Mouse (Mus musculus) thymus, postnatal 4 days (tissue): Measurements from ENCODE around the gene Ssr2.

ENCODE experiments used
- DNase-seq: peaks from one replicate; pipeline ENCODE4 v3.0.0; 2021

The Ssr2 gene

DNA sequence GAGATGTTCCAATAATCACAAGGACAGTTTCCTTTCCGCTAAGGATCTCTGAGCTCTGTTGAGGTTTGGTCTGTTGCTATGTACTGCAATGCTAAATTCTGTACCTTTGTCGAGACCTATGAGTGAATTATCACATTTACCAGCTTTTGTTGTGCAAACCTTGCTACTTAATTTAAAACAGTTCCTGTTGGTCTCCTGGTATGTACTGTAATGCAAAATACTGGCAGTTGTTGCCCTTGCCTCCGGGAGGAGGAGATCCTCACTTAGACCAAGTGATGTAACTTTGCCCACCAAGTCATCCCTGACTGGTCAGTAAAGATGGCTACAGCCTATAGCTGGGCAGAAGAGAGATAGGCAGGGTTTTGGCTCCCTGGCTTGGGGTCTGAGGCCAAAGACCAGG lies at the start of gene Ssr2:
Gene Ssr2 (plus strand): TSS at position 337 of the 400 bp plus-strand sequence.
- DNase-seq: no peak

DNA sequence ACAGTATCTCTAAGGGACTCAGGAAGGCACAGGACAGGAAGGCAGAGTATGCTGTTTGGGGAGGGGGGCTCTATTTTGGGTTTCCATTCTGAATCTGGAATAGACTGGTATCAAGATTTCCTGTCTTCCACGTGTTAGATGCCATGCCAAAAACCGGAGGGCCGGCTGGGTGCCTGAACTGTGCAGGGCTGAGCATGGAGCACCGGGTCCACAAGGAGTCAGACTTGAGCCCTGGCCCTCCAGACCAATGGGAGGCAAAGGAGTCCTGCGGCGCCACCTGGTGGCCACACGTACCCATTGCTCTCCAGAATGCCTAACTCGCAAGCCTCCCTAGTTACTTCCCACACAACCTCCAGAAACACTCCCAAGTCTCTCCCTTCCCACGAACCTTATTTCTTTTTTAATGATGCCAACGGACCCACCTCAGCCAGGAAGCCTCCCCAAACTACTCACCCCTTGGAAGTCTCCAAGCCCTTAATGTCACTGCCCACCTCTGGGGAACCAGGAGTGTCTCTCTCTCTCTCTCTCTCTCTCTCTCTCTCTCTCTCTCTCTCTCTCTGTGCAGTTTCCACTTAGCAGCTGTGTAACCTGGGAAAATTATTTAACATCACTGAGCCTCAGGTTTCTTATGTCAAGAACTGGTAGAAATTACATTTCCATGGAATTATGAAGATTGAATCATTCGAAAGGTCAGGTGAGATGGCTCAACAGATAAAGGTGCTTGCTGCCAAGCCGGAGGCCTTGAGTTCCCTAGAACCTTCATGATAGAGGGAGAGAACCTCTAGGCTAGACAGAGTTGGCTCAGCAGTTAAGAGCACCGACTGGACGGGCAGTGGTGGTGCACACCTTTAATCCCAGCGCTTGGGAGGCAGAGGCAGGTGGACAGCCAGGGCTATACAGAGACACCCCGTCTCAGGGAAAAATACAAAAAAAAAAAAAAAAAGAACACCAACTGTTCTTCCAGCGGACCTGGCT lies 49.2 kb upstream of the Ssr2 start:
- peak; percentile 88 for DNase-seq

DNA sequence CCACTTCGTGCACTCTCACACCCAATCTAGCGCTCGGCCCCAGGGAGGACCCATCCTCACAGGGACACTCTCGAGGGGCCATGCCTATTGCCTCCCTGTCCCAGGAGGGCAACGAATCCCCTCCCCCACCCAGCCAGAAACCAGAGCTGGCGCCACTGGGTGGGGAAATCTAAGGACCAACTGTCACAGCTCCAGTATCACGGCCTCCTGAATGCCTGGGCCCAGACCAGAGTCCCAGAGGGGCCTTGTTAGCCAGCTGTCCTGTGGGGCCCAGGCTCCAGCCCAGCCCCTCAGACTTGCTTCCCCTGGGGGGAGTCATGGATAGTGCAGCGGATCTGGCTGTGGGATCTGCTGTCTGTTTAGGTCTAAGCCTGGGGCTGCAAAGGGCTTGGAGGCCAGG lies 48.1 kb upstream of the Ssr2 start:
- no peak for DNase-seq

DNA sequence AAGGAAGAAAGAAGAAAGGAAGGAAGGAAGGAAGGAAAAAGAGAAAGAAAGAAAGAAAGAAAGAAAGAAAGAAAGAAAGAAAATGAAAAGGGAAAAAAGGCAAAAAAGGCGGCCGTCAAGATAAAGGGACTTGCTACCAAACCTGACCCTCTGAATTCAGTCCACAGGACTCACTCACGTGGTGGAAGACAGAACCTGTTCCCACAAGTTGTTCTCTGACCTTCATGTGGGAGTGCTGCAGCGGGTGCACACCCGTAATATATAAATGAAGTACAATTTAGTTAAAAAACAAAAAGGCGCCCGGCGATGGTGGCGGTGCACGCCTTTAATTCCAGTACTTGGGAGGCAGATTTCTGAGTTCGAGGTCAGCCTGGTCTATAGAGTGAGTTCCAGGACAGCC lies 47.0 kb upstream of the Ssr2 start:
- DNase-seq: no peak

DNA sequence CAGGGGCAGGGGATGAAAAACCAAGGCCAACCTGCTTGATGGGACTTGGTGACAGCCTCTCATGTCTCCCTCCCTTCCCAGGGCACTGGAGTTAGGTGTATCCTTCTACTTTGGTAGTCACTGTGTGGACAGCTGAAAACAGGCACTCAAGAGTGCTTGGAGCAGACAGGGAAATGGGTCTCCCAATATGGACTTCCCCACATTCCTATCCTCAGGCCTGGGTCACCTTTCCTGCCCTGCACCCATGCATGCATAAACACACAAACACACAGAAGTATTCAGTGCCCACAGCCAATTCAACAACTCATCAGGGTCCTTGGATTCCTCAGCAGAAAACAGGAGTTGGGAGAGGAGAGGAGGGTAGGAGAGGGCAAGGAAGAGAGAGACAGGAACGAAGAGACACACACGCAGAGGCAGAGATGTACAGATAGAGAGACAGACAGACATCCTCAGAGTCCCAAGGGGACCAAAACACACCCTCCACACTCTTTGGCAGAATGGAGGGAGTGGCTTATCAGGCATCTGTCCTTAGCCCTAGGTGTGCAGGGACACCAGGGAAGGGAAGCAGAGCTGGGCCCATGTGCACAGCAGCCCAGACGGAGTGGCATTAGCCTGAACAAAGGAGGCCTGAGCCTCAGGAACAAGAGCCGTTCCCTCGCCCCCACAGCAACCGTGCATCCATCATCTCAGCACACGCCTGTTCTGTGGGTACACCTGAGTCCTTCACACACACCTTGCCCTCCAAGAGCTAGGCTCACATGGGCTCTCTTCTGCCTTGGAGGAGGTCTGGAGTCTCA lies 46.3 kb upstream of the Ssr2 start:
- DNase-seq: no peak

DNA sequence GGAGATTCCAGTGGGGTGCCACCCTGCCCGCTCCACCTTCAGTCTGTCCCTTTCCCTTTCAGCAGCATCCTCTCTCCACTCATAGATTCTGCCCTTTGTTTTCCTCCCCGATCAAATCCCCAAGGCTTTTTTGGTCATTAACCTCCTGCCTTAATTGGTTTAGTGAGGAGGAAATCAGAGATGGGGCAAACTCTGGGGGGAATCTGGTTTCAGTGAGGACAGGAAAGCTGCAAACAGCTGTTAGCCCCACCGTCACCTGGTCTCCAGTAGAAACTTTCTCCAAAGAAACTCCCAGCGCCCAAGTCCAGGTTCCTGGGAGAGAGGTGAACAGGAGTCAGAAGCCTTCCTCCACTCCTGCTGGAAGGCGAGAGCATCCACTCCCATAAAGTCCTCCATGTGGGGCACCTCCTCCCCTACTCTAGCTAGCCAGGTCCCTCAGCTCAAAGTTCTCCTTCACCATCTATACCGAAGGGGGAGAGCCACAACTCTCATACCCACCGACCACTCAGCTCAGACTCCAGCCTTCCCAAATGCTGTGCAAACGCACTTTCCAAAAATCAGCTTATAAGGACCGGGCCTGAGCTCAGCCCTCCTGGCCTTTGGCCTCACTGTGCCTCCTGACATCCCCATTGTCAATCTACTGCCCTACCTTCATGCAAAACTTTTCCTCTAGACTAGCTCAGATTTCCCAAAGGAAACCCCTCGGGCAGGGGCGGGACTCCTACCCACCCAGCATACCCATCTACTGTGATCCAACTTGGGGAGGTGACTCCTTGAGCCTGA lies 45.4 kb upstream of the Ssr2 start:
- DNase-seq: no peak

DNA sequence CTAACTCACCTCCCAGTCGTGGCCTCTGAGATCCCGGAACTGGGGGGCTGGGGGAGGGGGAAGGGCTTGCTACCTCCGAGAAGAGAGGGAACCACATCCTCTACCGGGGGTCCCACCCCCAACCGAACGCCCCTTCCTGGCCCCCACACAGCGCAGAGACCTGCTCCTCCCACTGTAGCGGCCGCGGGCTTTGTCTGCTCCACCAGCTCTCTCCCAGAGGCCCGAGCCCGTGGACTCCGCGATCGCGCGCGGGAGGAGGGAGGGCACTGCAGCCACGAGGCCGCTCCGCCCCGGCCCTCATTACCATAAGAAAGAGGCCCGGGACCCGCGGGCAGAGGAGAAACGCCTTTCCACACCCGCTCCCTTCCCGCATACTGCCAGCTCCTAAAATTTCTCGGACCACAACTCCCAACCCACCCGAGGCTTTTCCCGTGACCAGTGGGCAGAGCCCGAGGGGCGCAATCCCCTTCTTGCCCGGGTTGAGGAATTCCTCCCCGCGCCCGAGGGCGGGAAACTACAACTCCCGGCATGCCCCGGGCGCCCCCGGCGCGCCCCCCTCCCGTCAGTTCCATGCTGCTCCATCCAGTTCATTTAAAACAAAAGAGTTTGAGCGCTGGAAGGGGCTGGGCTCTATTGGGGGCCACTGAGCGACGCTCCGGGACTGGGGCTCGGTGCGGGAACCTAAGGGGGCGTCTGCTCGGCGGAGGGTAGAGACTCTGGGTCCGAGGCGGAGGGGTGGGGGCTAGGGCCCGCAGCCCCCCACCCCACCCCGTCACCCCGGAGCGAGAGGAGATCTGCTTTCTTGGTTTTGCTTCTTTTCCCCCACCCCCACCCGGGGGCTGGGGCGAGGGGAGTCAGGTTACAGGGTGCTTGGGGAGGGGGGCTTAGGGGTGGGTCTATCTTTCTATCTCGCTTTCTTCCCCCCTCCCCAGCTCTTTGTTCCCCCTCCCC lies 44.1 kb upstream of the Ssr2 start:
- peak; percentile 94 for DNase-seq

DNA sequence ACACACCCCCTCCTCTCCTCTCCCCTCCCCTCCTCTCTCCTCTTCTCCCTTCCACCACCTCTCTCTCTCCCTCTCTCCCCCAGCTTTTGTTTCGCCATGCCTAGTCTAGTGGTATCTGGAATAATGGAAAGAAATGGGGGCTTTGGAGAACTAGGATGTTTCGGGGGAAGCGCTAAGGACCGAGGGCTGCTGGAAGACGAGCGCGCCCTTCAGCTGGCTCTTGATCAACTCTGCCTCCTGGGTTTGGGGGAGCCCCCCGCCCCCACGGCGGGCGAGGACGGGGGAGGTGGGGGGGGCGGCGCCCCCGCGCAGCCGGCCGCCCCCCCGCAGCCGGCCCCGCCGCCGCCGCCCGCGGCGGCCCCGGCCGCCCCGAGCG lies 43.4 kb upstream of the Ssr2 start, which contains the start of gene Mex3a:
Gene Mex3a (plus strand): TSS at position 97 of the 376 bp plus-strand sequence.
- no peak for DNase-seq

DNA sequence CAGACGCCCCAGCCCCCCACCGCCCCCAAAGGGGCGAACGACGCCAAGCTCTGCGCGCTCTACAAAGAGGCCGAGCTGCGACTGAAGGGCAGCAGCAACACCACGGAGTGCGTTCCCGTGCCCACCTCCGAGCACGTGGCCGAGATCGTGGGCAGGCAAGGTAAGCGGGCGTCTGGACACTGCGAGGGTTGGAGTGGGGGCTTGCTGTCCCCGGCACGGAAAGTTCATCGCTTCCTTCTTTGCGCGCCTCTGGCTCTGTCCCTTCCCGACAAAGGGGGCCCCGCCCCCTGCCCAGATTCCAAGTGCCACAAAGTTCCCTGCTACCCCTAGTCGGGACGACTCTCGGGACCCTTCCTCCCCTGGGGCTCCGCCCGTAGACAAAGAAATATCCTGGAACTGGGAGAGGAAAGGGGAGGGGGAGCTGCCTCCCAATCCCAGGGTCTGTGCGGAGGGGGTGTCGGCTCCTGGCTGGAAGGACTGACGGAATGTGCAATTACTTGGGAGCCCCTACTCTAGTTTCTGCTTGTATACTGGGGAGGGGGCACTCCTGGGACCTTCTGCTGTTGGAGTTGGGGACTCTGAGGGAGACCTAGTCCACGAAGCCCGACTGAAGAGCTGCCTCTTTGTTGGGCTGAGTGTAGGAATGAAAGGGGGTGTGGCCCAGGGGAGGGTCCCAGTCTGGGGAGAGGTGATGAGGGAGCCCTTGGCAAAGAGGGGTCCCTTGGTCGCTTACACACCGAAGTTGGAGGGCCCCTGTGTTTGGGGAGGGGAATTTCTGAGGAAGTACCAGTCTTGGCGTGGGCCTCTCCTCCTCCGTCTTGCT lies 42.8 kb upstream of the Ssr2 start:
- DNase-seq: peak; percentile 61

DNA sequence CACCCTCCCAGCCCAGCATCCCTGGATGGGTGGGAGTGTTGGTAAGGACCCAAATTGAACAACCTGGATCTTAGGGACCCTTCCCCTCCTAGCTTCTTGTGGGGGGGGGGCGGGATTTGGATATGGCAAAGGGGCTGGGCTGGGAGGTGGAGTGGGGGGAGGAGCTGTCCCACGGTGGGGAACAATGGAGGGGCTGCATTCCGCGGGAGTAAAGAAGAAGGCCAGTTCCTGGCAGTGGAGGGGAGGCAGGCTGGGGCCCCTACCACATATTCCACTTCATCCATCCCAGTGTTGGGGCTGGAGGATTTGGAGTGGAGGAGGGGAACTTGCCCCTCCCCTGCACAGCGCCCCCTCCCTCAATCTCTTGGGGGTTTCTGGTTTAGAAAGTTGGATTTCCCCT lies 42.0 kb upstream of the Ssr2 start:
- DNase-seq: no peak

DNA sequence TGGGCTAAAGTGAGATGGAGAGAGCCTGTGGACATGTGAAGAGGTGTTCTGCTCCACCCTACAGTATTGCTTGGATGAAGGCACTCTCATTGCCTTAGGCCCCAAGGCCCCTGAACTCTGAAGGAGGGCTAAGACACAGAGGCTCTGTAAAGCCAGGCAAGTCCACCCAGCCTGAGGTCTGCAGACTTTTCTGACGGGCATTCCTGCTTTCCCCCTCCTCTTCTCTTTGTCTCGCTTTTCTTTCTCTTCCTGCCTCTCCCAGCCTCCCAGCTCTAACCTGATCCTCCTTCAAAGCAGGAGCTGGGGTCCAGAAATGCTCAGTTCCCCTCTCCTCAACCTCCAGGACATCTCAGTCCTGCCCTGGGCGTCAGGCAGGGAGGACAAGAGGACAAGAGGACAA lies 40.7 kb upstream of the Ssr2 start:
- no peak for DNase-seq

DNA sequence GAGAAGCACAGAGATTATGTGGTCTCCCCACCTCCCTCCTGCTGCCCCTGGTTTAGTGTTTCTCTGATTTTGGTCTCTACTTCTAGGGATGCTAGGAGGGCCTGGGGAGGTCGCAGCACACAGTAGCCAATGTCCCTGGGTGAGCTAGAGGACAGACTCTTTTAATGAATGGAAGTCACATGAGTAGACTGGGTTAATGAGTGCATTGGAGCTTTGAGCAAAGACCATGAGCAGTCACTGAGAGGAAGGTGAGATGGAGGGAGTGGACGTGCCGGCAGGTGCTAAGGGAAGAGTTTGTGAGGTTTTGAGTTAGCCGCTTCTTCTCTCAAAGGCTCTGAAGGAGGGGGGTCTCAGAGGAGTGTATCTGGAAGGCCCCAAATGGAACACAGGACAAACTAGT lies 40.1 kb upstream of the Ssr2 start:
- no peak for DNase-seq

DNA sequence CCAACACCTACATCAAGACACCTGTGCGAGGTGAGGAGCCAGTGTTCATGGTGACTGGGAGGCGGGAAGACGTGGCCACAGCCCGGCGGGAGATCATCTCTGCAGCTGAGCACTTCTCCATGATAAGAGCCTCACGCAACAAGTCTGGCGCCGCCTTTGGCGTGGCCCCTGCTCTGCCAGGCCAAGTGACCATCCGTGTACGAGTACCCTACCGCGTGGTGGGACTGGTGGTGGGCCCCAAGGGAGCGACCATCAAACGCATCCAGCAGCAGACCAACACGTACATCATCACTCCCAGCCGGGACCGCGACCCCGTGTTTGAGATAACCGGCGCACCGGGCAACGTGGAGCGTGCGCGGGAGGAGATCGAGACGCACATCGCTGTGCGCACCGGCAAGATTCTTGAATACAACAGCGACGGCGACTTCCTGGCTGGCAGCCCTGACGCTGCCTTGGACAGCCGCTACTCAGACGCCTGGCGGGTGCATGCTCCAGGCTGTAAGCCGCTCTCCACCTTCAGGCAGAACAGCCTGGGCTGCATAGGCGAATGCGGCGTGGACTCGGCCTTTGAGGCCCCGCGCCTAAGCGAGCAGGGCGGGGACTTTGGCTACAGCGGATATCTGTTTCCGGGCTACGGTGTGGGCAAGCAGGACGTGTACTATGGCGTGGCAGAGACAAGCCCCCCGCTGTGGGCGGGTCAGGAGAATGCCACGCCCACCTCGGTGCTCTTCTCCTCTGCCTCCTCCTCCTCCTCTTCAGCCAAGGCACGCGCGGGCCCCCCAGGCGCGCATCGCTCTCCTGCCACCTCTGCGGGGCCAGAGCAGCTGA lies 39.4 kb upstream of the Ssr2 start:
- DNase-seq: peak; percentile 55

DNA sequence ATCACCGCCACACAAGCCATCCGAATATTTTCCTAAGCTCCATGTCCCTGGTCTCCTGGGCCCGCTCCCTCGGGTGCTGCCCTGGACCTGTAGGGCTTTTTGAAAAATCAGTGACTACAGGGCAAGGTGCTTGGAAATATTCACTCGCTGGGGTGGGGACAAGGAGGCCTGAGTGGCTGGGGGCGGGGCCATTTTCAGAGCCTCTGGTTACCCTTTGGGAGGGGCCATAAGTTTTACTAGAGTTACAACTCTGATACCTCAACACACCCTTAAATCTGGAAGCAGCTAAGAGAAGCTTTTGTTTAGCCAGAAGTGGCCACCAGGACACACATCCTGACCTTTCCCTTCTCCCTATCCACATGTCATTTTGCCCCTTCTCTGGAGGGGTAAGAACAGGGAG lies 38.5 kb upstream of the Ssr2 start:
- DNase-seq: no peak

DNA sequence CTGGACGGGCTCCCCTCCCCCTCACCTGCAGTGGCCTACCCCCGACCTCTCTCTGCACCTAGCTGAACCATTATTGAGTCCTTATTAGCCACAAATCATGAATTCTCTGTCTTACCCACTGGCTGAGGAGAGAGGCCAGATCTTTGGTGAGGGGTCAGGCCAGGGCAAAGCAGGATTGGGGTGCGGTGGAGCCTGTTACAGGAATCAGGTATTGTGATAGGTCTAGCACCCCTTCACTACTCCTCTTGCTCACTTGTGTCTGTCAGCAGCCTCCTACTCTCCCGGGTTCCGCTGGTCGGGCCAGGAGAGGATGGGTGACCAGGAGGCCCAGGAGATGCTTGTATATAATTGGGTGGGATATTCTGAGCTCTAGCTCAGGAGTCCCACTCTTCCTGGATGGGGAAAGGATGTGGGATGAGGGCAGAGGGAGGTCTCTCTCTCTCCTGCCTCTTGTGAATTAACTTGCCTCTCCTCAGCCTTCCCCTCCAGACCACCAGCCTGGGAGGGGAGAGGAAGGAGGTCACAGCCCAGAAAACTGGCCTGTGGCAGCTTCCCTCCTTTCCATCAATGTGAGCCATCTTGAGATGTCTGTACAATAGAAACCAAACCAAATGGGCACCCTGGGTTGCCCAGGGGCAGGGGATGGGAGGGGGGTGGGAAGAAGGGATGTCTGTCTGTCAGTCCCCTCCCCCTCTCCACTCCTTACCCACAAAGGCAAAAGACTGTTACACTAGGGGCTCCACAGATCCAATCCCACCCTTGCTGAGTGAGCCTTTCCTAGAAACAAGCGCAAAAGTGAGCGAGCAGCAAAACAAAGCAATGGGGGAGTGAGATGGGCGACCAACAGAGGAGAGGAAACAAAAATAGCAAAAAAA lies 37.2 kb upstream of the Ssr2 start:
- DNase-seq: peak; percentile 9

DNA sequence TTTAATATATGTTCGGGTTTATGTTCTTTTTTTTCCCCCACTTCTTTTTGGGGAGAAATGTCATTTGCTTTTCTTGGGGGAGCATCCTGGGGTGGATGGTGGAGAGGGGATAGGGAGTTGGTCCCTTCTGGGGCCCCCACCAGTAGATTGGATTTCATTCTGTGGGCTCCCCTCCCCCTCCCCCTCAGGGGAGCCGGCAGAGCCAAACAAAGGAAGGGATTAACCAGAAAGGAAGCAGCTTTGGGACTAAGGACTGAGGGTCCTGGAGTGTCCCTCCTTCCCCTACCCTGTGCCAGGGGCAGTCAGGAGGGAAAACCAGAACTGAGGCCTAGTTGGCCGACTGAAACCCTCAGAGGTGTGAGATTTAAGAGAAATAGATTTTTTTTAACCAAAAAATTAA lies 36.3 kb upstream of the Ssr2 start:
- no peak for DNase-seq

DNA sequence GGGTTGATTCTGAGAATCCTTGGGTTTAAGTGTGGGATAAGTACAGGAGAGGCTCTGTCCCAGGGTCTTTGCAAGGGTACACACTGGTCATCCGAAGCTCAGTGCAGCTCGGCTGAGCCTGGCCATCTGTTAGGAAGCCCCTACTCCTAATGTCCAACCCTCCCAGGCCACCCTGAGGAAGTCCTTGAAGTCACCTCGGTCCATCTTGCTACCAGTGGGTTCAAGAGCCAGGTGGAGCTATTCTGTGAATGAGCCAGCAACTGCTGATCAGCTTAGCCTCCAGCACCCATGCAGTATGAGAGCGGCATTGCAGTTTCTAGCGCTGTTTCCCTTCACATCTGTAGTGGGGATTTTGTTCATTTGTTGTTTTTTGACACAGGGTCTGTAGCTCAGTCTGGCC lies 35.6 kb upstream of the Ssr2 start:
- DNase-seq: peak; percentile 46

DNA sequence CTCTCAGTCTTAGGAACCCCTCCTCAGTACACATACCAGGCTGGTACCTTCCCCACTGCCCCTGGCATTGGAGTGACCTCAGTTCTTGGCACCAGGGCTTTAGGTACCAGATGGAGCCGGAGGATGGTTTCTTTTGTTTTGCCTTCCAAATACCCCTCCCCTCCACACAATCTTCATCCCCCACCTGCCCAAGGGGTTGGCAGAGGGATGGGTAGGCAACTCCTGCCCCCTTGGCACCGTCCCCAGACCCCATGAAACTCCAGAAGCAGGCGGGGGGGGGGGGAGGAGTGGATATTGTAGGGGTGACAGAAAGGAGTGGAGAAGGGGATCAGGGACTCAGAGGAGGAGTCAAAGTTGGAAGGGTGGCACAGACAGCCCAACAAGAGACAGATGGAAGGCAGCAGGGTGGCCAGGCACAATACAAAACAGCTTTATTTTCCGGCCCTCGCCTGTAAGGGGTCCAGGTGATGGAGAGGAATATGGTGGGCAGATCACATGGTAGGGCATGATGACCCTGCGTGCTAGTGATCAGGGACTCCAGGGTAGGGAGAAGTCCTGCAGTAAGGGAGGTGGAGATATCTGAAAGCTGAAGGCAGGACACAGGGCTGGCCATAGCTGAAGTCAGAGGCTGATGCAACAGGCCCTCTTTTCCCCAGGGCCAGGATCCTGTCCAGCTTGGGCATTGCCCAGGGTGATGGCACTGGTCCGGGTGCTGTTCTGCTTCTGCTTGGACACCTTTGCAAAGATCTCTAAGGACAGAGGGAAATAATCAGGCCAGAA lies 33.9 kb upstream of the Ssr2 start:
- DNase-seq: peak; percentile 7
